Mouse (Mus musculus): ENCODE results near the gene Gm37240. TPM values are rescaled to one million over a fixed set of nuclear protein-coding genes. Genes with fewer than 3 reads are reported as not detected.

Gene Gm37240
- polyA plus RNA-seq, 1 experiment from 2014 or later = 0.67 TPM

- no peak overlapping the region for H3K4me2 ChIP-seq
- H3K9me3 ChIP-seq (ENCODE audit: control insufficient read depth, low read length) = no peaks in the 10 kb centered on the region
- no peak for ATAC-seq (ENCODE audit: low FRiP score)
- H3K27me3 ChIP-seq (ENCODE audit: control insufficient read depth, insufficient read depth, low read length) = no peaks in the 10 kb centered on the region
- H3K4me1 ChIP-seq (ENCODE audit: control insufficient read depth, insufficient read depth, low read length) = no peaks in the 10 kb centered on the region
- H3K4me3 ChIP-seq (ENCODE audit: low read depth, low read length) = no peak overlapping the region
- no peak for DNase-seq (ENCODE audit: low spot score, missing footprints)
- no peaks in the 10 kb centered on the region for H3K36me3 ChIP-seq (ENCODE audit: control insufficient read depth, insufficient read depth, low read length)
- WGBS = 97% methylated on average over 3 of the region's 3 CpGs
- no peak overlapping the region for H3K9ac ChIP-seq (ENCODE audit: low read length)
- no peak overlapping the region for H3K27ac ChIP-seq (ENCODE audit: low read depth, low read length)
These were observed 641.2 kb downstream of the Gm37240 start for GRCm38 (mm10) chr3:85246131-85246530.

- DNase-seq (ENCODE audit: low spot score, missing footprints) (no peak), ATAC-seq (ENCODE audit: low FRiP score) (no peak)
- Histone ChIP-seq H3K4me2 (no peak overlapping the region), H3K9me3 (ENCODE audit: control insufficient read depth, low read length) (no peaks in the 10 kb centered on the region), H3K4me3 (ENCODE audit: low read depth, low read length) (no peak overlapping the region), H3K27me3 (ENCODE audit: control insufficient read depth, insufficient read depth, low read length) (no peaks in the 10 kb centered on the region), H3K9ac (ENCODE audit: low read length) (no peak overlapping the region), H3K4me1 (ENCODE audit: control insufficient read depth, insufficient read depth, low read length) (no peaks in the 10 kb centered on the region), H3K36me3 (ENCODE audit: control insufficient read depth, insufficient read depth, low read length) (no peaks in the 10 kb centered on the region), H3K27ac (ENCODE audit: low read depth, low read length) (no peak overlapping the region)
- 87% methylated on average over 3 of the region's 3 CpGs for WGBS
These were observed 650.8 kb downstream of the Gm37240 start for GRCm38 (mm10) chr3:85236546-85236945.

GRCm38 (mm10) chr3:85232846-85233245 lies 654.5 kb downstream of the Gm37240 start:
- Histone ChIP-seq H3K36me3 (ENCODE audit: control insufficient read depth, insufficient read depth, low read length) (no peaks in the 10 kb centered on the region), H3K27ac (ENCODE audit: low read depth, low read length) (no peak overlapping the region), H3K4me2 (no peak overlapping the region), H3K9me3 (ENCODE audit: control insufficient read depth, low read length) (no peaks in the 10 kb centered on the region), H3K27me3 (ENCODE audit: control insufficient read depth, insufficient read depth, low read length) (no peaks in the 10 kb centered on the region), H3K4me3 (ENCODE audit: low read depth, low read length) (no peak overlapping the region), H3K9ac (ENCODE audit: low read length) (no peak overlapping the region), H3K4me1 (ENCODE audit: control insufficient read depth, insufficient read depth, low read length) (no peaks in the 10 kb centered on the region)
- ATAC-seq (ENCODE audit: low FRiP score) (no peak), DNase-seq (ENCODE audit: low spot score, missing footprints) (no peak)
- WGBS = 65% methylated on average over 6 of the region's 6 CpGs

GRCm38 (mm10) chr3:85222046-85222445 lies 665.3 kb downstream of the Gm37240 start:
- H3K36me3 ChIP-seq (ENCODE audit: control insufficient read depth, insufficient read depth, low read length) = no peaks in the 10 kb centered on the region
- WGBS = 82% methylated on average over 5 of the region's 5 CpGs
- H3K9me3 ChIP-seq (ENCODE audit: control insufficient read depth, low read length) = no peaks in the 10 kb centered on the region
- no peaks in the 10 kb centered on the region for H3K4me1 ChIP-seq (ENCODE audit: control insufficient read depth, insufficient read depth, low read length)
- DNase-seq (ENCODE audit: low spot score, missing footprints) (no peak), ATAC-seq (ENCODE audit: low FRiP score) (no peak)
- H3K4me3 ChIP-seq (ENCODE audit: low read depth, low read length) = no peak overlapping the region
- H3K4me2 ChIP-seq = no peak overlapping the region
- no peaks in the 10 kb centered on the region for H3K27me3 ChIP-seq (ENCODE audit: control insufficient read depth, insufficient read depth, low read length)
- H3K9ac ChIP-seq (ENCODE audit: low read length) = no peak overlapping the region
- no peak overlapping the region for H3K27ac ChIP-seq (ENCODE audit: low read depth, low read length)

- Histone ChIP-seq H3K9ac (ENCODE audit: low read length) (no peak overlapping the region), H3K4me2 (no peak overlapping the region), H3K4me3 (ENCODE audit: low read depth, low read length) (no peak overlapping the region), H3K4me1 (ENCODE audit: control insufficient read depth, insufficient read depth, low read length) (no peaks in the 10 kb centered on the region), H3K9me3 (ENCODE audit: control insufficient read depth, low read length) (no peaks in the 10 kb centered on the region), H3K36me3 (ENCODE audit: control insufficient read depth, insufficient read depth, low read length) (no peaks in the 10 kb centered on the region), H3K27ac (ENCODE audit: low read depth, low read length) (no peak overlapping the region), H3K27me3 (ENCODE audit: control insufficient read depth, insufficient read depth, low read length) (no peaks in the 10 kb centered on the region)
- DNase-seq (ENCODE audit: low spot score, missing footprints) (no peak), ATAC-seq (ENCODE audit: low FRiP score) (no peak)
- WGBS = 81% methylated on average over 5 of the region's 5 CpGs
These were observed 672.4 kb downstream of the Gm37240 start for GRCm38 (mm10) chr3:85214926-85215325.

- 87% methylated on average over 9 of the region's 9 CpGs for WGBS
- Histone ChIP-seq H3K9me3 (ENCODE audit: control insufficient read depth, low read length) (no peaks in the 10 kb centered on the region), H3K4me3 (ENCODE audit: low read depth, low read length) (no peak overlapping the region), H3K9ac (ENCODE audit: low read length) (no peak overlapping the region), H3K27me3 (ENCODE audit: control insufficient read depth, insufficient read depth, low read length) (no peaks in the 10 kb centered on the region), H3K4me2 (no peak overlapping the region), H3K36me3 (ENCODE audit: control insufficient read depth, insufficient read depth, low read length) (no peaks in the 10 kb centered on the region), H3K27ac (ENCODE audit: low read depth, low read length) (no peak overlapping the region), H3K4me1 (ENCODE audit: control insufficient read depth, insufficient read depth, low read length) (no peaks in the 10 kb centered on the region)
- no peak for ATAC-seq (ENCODE audit: low FRiP score)
- no peak for DNase-seq (ENCODE audit: low spot score, missing footprints)
These were observed 674.5 kb downstream of the Gm37240 start for GRCm38 (mm10) chr3:85212751-85213350.

- H3K36me3 ChIP-seq (ENCODE audit: control insufficient read depth, insufficient read depth, low read length) = no peaks in the 10 kb centered on the region
- ATAC-seq (ENCODE audit: low FRiP score) (no peak), DNase-seq (ENCODE audit: low spot score, missing footprints) (no peak)
- H3K4me1 ChIP-seq (ENCODE audit: control insufficient read depth, insufficient read depth, low read length) = no peaks in the 10 kb centered on the region
- H3K9me3 ChIP-seq (ENCODE audit: control insufficient read depth, low read length) = no peaks in the 10 kb centered on the region
- 74% methylated on average over 17 of the region's 17 CpGs for WGBS
- no peak overlapping the region for H3K27ac ChIP-seq (ENCODE audit: low read depth, low read length)
- H3K27me3 ChIP-seq (ENCODE audit: control insufficient read depth, insufficient read depth, low read length) = no peaks in the 10 kb centered on the region
- no peak overlapping the region for H3K9ac ChIP-seq (ENCODE audit: low read length)
- H3K4me3 ChIP-seq (ENCODE audit: low read depth, low read length) = no peak overlapping the region
- no peak overlapping the region for H3K4me2 ChIP-seq
These were observed 677.2 kb downstream of the Gm37240 start for GRCm38 (mm10) chr3:85209887-85210844.

- ATAC-seq (ENCODE audit: low FRiP score) = no peak
- DNase-seq (ENCODE audit: low spot score, missing footprints) = no peak
- Histone ChIP-seq H3K27me3 (ENCODE audit: control insufficient read depth, insufficient read depth, low read length) (no peaks in the 10 kb centered on the region), H3K4me1 (ENCODE audit: control insufficient read depth, insufficient read depth, low read length) (no peaks in the 10 kb centered on the region), H3K9me3 (ENCODE audit: control insufficient read depth, low read length) (no peaks in the 10 kb centered on the region), H3K9ac (ENCODE audit: low read length) (no peak overlapping the region), H3K36me3 (ENCODE audit: control insufficient read depth, insufficient read depth, low read length) (no peaks in the 10 kb centered on the region), H3K4me3 (ENCODE audit: low read depth, low read length) (no peak overlapping the region), H3K27ac (ENCODE audit: low read depth, low read length) (no peak overlapping the region), H3K4me2 (no peak overlapping the region)
- WGBS = 85% methylated on average over 7 of the region's 7 CpGs
These were observed 680.8 kb downstream of the Gm37240 start for GRCm38 (mm10) chr3:85206475-85206874.

GRCm38 (mm10) chr3:85205911-85206310 lies 681.4 kb downstream of the Gm37240 start:
- Histone ChIP-seq H3K9me3 (ENCODE audit: control insufficient read depth, low read length) (no peaks in the 10 kb centered on the region), H3K36me3 (ENCODE audit: control insufficient read depth, insufficient read depth, low read length) (no peaks in the 10 kb centered on the region), H3K4me3 (ENCODE audit: low read depth, low read length) (no peak overlapping the region), H3K4me2 (no peak overlapping the region), H3K4me1 (ENCODE audit: control insufficient read depth, insufficient read depth, low read length) (no peaks in the 10 kb centered on the region), H3K9ac (ENCODE audit: low read length) (no peak overlapping the region), H3K27me3 (ENCODE audit: control insufficient read depth, insufficient read depth, low read length) (no peaks in the 10 kb centered on the region), H3K27ac (ENCODE audit: low read depth, low read length) (no peak overlapping the region)
- 89% methylated on average over 4 of the region's 4 CpGs for WGBS
- DNase-seq (ENCODE audit: low spot score, missing footprints) (no peak), ATAC-seq (ENCODE audit: low FRiP score) (no peak)

All from midbrain, embryonic 11.5 days (tissue).